Mouse (Mus musculus): Measurements from ENCODE around the gene Habp2.
"Not testable (repeated sequence)": the region's sequence is repeated elsewhere in the genome, so short reads cannot be mapped to it uniquely, and the experiment has no call there.

Habp2 gene

GRCm38 (mm10) chr19:56296668-56297067 is 9.7 kb downstream of the Habp2 start:
- no peak for DNase-seq (ENCODE audit: low spot score)

GRCm38 (mm10) chr19:56297264-56297663 is 10.3 kb downstream of the Habp2 start:
- DNase-seq (ENCODE audit: low spot score): no peak

GRCm38 (mm10) chr19:56300835-56301234 is 13.9 kb downstream of the Habp2 start:
- DNase-seq (ENCODE audit: low spot score): no peak

- DNase-seq (ENCODE audit: low spot score): no peak
These were observed 29.6 kb downstream of the Habp2 start for GRCm38 (mm10) chr19:56316531-56316930.

GRCm38 (mm10) chr19:56319219-56319618 is 32.3 kb downstream of the Habp2 start:
- DNase-seq (ENCODE audit: low spot score): no peak

GRCm38 (mm10) chr19:56319629-56320028 is 32.7 kb downstream of the Habp2 start:
- DNase-seq (ENCODE audit: low spot score): no peak

- DNase-seq (ENCODE audit: low spot score): no peak
These were observed 33.4 kb downstream of the Habp2 start for GRCm38 (mm10) chr19:56320186-56320860.

- no peak for DNase-seq (ENCODE audit: low spot score)
These were observed 34.5 kb downstream of the Habp2 start for GRCm38 (mm10) chr19:56321303-56321920.

GRCm38 (mm10) chr19:56325676-56326075 is 38.7 kb downstream of the Habp2 start:
- DNase-seq (ENCODE audit: low spot score): no peak

GRCm38 (mm10) chr19:56326243-56326855 is 39.4 kb downstream of the Habp2 start:
- DNase-seq (ENCODE audit: low spot score): no peak

GRCm38 (mm10) chr19:56336321-56336720 is 49.4 kb downstream of the Habp2 start:
- no peak for DNase-seq (ENCODE audit: low spot score)

GRCm38 (mm10) chr19:56336826-56337225 is 49.9 kb downstream of the Habp2 start:
- DNase-seq (ENCODE audit: low spot score): no peak

- DNase-seq (ENCODE audit: low spot score): no peak
These were observed 55.1 kb downstream of the Habp2 start for GRCm38 (mm10) chr19:56342006-56342405.

GRCm38 (mm10) chr19:56343869-56344563 is 57.1 kb downstream of the Habp2 start:
- no peak for DNase-seq (ENCODE audit: low spot score)

GRCm38 (mm10) chr19:56346016-56346415 is 59.1 kb downstream of the Habp2 start:
- no peak for DNase-seq (ENCODE audit: low spot score)

- no peak for DNase-seq (ENCODE audit: low spot score)
These were observed 59.8 kb downstream of the Habp2 start for GRCm38 (mm10) chr19:56346750-56347149.

- DNase-seq (ENCODE audit: low spot score): no peak
These were observed 62.4 kb downstream of the Habp2 start for GRCm38 (mm10) chr19:56349295-56349694.

GRCm38 (mm10) chr19:56353689-56354088 is 66.8 kb downstream of the Habp2 start:
- no peak for DNase-seq (ENCODE audit: low spot score)

- DNase-seq (ENCODE audit: low spot score): no peak
These were observed 68.3 kb downstream of the Habp2 start for GRCm38 (mm10) chr19:56355201-56355600.

- peak; percentile 54 for DNase-seq (ENCODE audit: low spot score)
These were observed 69.8 kb downstream of the Habp2 start for GRCm38 (mm10) chr19:56356480-56357373.

GRCm38 (mm10) chr19:56357374-56357708 is 70.4 kb downstream of the Habp2 start:
- not testable (repeated sequence) for DNase-seq (ENCODE audit: low spot score)

- no peak for DNase-seq (ENCODE audit: low spot score)
These were observed 72.0 kb downstream of the Habp2 start for GRCm38 (mm10) chr19:56358890-56359289.

All from yolk sac, embryonic 10.5 days (tissue).